Mouse (Mus musculus): ENCODE measurements around the gene Nprl2. TPM values are rescaled to one million over a fixed set of nuclear protein-coding genes. Genes with fewer than 3 reads are reported as not detected.

The Nprl2 gene
- total and polyA plus RNA-seq, 3 experiments = 12.6 to 31.4 (median 16.3) TPM

DNA sequence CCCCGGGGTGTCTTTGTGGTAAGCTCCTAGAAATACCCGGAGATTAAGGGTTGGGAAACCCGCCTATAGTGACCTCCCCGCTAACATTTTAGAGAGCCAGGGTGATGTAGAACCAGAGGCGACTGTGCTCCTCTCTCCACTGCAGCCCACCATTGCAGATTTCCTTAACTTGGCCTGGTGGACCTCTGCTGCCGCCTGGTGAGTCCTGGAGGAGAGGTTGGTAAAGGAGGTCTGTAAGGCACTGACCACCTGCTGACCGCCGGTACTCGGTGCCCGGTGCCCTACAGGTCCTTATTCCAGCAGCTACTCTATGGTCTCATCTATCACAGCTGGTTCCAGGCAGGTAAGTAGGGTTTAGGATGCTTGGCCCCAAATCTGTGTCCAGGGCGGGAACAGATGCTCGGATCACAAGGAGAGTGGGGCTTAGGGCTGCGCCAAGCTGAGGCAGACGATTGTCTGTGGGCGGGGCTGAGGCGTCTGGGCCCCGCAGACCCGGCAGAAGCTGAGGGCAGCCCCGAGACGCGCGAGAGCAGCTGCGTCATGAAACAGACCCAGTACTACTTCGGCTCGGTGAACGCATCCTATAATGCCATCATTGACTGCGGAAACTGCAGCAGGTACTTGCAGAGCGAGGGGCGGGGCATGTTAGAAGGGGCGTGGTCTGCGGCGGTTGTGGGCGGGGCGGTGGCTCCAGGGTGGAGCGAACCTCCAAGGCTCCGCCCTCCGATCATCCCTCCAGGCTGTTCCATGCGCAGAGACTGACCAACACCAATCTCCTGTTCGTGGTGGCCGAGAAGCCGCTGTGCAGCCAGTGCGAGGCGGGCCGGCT is 15.6 kb upstream of the Nprl2 start:
- no peak overlapping the region for H3K4me2 ChIP-seq (ENCODE audit: insufficient read depth, low read depth, poor library complexity, severe bottlenecking)
- H3K9ac ChIP-seq (ENCODE audit: insufficient read depth, low read depth) = no peak overlapping the region
- peaks cover 0 to 7% of the 10 kb centered on the region in 2 experiments; a peak in 2 of 4 replicates for H3K4me1 ChIP-seq (ENCODE audit: control insufficient read depth in 1 of 2, insufficient read depth in 2 of 2)
- dilution Hi-C loops (cut with MboI; ENCODE audit: extremely low pct_ligation_motif_present, extremely low pct_unique_long_range_greater_than_20kb, low sequenced_read_pairs) (no loop called here), in situ Hi-C loops (cut with MboI; ENCODE audit: low pct_ligation_motif_present, low pct_unique_long_range_greater_than_20kb, low sequenced_read_pairs) (no loop called here)
- H3K36me3 ChIP-seq (replicated peaks in 1 of 2; ENCODE audit: control insufficient read depth in 1 of 2, insufficient read depth in 1 of 2, low read length in 1 of 2) = no peaks in the 10 kb centered on the region
- H3K27ac ChIP-seq (ENCODE audit: insufficient read depth, low read depth) = no peak overlapping the region
- H3K79me2 ChIP-seq (replicated peaks; ENCODE audit: control insufficient read depth, extremely low read depth, insufficient read depth, poor library complexity, severe bottlenecking) = no peaks in the 10 kb centered on the region
- peaks cover 3% of the 10 kb centered on the region for H3K9me3 ChIP-seq (replicated peaks; ENCODE audit: low read length)
- no peak overlapping the region for H3K4me3 ChIP-seq (replicated peaks in 1 of 3; ENCODE audit: low read depth in 2 of 3, low read length in 2 of 3, poor library complexity in 1 of 3)
- peaks cover 82% of the 10 kb centered on the region for H3K27me3 ChIP-seq (replicated peaks)
- TF ChIP-seq ETS1 (conservative IDR thresholded peaks at IDR 0.05; ENCODE audit: low read depth, low read length) (no peak), EP300 (IDR thresholded peaks at IDR 0.05; ENCODE audit: low read length) (no peak), ZC3H11A (IDR thresholded peaks at IDR 0.05; ENCODE audit: low read depth, low read length) (no peak), USF1 (IDR thresholded peaks at IDR 0.05; ENCODE audit: low read depth, low read length) (no peak), KAT2A (IDR thresholded peaks at IDR 0.05; ENCODE audit: insufficient replicate concordance, low read length) (no peak), CHD2 (IDR thresholded peaks at IDR 0.05; ENCODE audit: low read length) (no peak), JUN (IDR thresholded peaks at IDR 0.05; ENCODE audit: insufficient read depth, low read depth, low read length) (no peak)
- no peak for DNase-seq (ENCODE audit: extremely low read depth)

DNA sequence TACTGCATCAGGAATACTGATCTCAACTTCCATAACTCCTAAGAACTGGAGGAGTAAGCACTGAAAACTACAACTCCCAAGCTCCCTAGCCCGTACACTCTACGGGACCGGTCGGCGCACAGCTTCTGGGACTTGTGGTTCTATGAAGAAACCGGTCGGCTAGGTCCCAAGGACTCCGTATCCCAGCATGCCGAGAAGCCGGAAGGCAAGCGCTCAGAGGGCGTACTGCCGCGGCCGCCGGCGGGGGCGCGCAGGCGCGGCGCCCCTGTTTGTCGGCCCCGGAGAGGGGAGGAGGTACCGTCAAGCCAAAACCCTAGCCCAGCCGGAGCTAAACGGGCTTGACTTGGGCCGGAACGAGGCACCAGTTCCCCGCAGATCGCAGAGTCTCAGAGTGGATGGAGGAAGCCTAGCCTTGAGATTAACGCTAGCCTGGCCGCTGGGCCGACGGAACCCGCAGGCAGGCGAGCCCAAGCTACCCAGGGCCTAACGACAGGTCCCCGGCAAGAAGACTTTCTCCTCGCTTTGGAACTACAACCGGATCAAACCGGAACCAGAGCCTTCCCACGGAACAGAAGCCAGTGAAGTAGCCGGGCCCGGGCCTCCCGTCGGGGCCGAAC is 8.1 kb upstream of the Nprl2 start, which contains the start of gene Tmem115:
Gene Tmem115 (plus strand): TSS at position 155 of the 617 bp plus-strand sequence.
- Histone ChIP-seq H3K4me1 (ENCODE audit: control insufficient read depth in 1 of 2, insufficient read depth in 2 of 2) (peaks cover 10 to 32% of the 10 kb centered on the region in 2 experiments), H3K4me2 (ENCODE audit: insufficient read depth, low read depth, poor library complexity, severe bottlenecking) (peak within 1 kb of the TSS; percentile 93), H3K4me3 (replicated peaks in 1 of 3; ENCODE audit: low read depth in 2 of 3, low read length in 2 of 3, poor library complexity in 1 of 3) (peak within 1 kb of the TSS; percentile 86 to 95 (median 93)), H3K9me3 (replicated peaks; ENCODE audit: low read length) (no peaks in the 10 kb centered on the region), H3K79me2 (replicated peaks; ENCODE audit: control insufficient read depth, extremely low read depth, insufficient read depth, poor library complexity, severe bottlenecking) (peaks cover 36% of the 10 kb centered on the region), H3K9ac (ENCODE audit: insufficient read depth, low read depth) (peak within 1 kb of the TSS; percentile 77), H3K27ac (ENCODE audit: insufficient read depth, low read depth) (peak within 1 kb of the TSS; percentile 49), H3K27me3 (replicated peaks) (peaks cover 18% of the 10 kb centered on the region), H3K36me3 (replicated peaks in 1 of 2; ENCODE audit: control insufficient read depth in 1 of 2, insufficient read depth in 1 of 2, low read length in 1 of 2) (peaks cover 16 to 25% of the 10 kb centered on the region in 2 experiments)
- peak; percentile 94 for DNase-seq (ENCODE audit: extremely low read depth)
- TF ChIP-seq MAX (IDR thresholded peaks at IDR 0.05; ENCODE audit: low read length) (peak; percentile 30; the same call in 1 of the 2 replicates), GABPA (IDR thresholded peaks at IDR 0.05; ENCODE audit: insufficient replicate concordance, low read depth, low read length) (peak; percentile 91; the same call in 1 of the 2 replicates), UBTF (IDR thresholded peaks at IDR 0.05; ENCODE audit: low read depth, low read length) (peak; percentile 82), SMC3 (IDR thresholded peaks at IDR 0.05; ENCODE audit: low read depth, low read length) (no peak), HCFC1 (IDR thresholded peaks at IDR 0.05; ENCODE audit: low read depth, low read length) (peak; percentile 99), MXI1 (IDR thresholded peaks at IDR 0.05; ENCODE audit: low read depth, low read length) (peak; percentile 75), TCF12 (IDR thresholded peaks at IDR 0.05; ENCODE audit: low read depth, low read length) (peak; percentile 59), MYC (IDR thresholded peaks at IDR 0.05; ENCODE audit: low read depth, low read length) (0 out of 2 replicates have a peak, but pooled peaks have one; percentile 41), POLR2A (IDR thresholded peaks at IDR 0.05; ENCODE audit: low read depth, low read length) (peak; percentile 78), IRF4 (IDR thresholded peaks at IDR 0.05; ENCODE audit: low read depth, low read length) (peak; percentile 12; the same call in 1 of the 2 replicates), KAT2A (IDR thresholded peaks at IDR 0.05; ENCODE audit: insufficient replicate concordance, low read length) (peak; percentile 99), ZKSCAN1 (IDR thresholded peaks at IDR 0.05; ENCODE audit: borderline replicate concordance, low read depth, low read length) (no peak), ELF1 (IDR thresholded peaks at IDR 0.05; ENCODE audit: low read depth, low read length) (peak; percentile 98), NRF1 (IDR thresholded peaks at IDR 0.05; ENCODE audit: low read depth, low read length) (peak; percentile 93), TBP (conservative IDR thresholded peaks at IDR 0.05; ENCODE audit: low read depth, low read length) (0 out of 2 replicates have a peak, but pooled peaks have one; percentile 9), SIN3A (IDR thresholded peaks at IDR 0.05; ENCODE audit: low read length) (peak; percentile 69), RAD21 (IDR thresholded peaks at IDR 0.05; ENCODE audit: low read depth, low read length) (no peak), ETS1 (conservative IDR thresholded peaks at IDR 0.05; ENCODE audit: low read depth, low read length) (no peak), NELFE (IDR thresholded peaks at IDR 0.05; ENCODE audit: low read depth, low read length) (peak; percentile 76)
- in situ Hi-C loops (cut with MboI; ENCODE audit: low pct_ligation_motif_present, low pct_unique_long_range_greater_than_20kb, low sequenced_read_pairs) = no loop called here
- dilution Hi-C loops (cut with MboI; ENCODE audit: extremely low pct_ligation_motif_present, extremely low pct_unique_long_range_greater_than_20kb, low sequenced_read_pairs) = no loop called here
